Mouse (Mus musculus): Measurements from ENCODE around the gene Kif6. TPM values are rescaled to one million over a fixed set of nuclear protein-coding genes. Genes with fewer than 3 reads are reported as not detected.

Kif6 gene
- polyA plus RNA-seq, 1 experiment from 2014 or later = 0.08 TPM

GRCm38 (mm10) chr17:49703492-49704249, 88.7 kb downstream of the Kif6 start:
- Histone ChIP-seq H3K27me3 (no peaks in the 10 kb centered on the region), H3K4me1 (replicated peaks) (no peaks in the 10 kb centered on the region), H3K27ac (replicated peaks) (no peak overlapping the region), H3K4me3 (replicated peaks) (no peak overlapping the region), H3K9me3 (replicated peaks) (no peaks in the 10 kb centered on the region), H3K9ac (no peak overlapping the region), H3K4me2 (no peak overlapping the region), H3K36me3 (replicated peaks) (no peaks in the 10 kb centered on the region)
- 56% methylated on average over 12 of the region's 12 CpGs for WGBS (ENCODE audit: insufficient replicate concordance)
- no peak for ATAC-seq (ENCODE audit: insufficient read depth)

DNA sequence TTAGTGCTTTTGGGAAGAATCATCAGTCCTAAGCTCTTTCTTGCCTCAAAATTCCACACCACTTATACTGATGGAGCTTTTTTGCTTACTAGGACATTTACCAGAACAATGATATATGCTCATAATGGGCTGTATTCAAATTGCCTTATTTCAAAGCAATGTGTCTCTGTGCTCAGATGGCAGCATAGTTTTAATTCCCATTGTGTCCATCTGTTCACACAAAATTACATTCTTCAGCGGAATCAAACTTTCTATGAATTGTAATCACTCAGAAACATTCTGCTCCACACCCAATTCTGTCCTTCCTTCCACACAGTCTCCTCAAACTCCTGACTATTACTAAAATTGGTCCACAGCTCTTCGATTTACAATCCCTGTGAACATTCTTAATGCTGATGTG, 94.3 kb downstream of the Kif6 start:
- no peak for ATAC-seq (ENCODE audit: insufficient read depth)
- H3K4me1 ChIP-seq (replicated peaks) = no peaks in the 10 kb centered on the region
- no peak overlapping the region for H3K4me3 ChIP-seq (replicated peaks)

DNA sequence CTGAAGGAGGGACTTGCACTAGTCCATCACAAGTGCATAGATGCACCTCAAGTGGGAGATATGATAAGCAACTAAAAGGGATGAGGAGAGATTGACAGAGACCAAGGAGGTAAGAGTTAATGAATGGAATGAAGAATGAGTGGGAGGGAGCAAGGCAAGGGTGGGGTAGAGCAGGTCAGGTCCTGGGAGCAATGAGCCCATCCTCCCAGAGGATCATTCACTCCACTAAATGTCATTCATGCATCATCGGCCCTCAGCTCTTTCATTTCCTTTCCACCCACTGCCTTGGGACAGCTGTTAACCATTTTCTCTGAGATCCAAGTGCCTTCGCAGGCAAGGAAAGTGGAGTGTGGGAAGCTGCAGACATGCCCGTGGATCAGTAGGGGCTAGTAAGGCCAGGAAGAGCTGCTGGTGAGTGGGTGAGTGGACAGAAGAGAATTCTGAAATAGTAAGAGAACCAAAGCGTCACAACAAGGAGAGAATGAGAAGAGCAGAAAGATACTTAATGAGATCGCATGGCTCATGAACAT, 95.2 kb downstream of the Kif6 start:
- Histone ChIP-seq H3K9ac (no peak overlapping the region), H3K4me1 (replicated peaks) (no peaks in the 10 kb centered on the region), H3K4me3 (replicated peaks) (no peak overlapping the region), H3K36me3 (replicated peaks) (no peaks in the 10 kb centered on the region), H3K4me2 (no peak overlapping the region), H3K27ac (replicated peaks) (no peak overlapping the region), H3K9me3 (replicated peaks) (no peaks in the 10 kb centered on the region), H3K27me3 (no peaks in the 10 kb centered on the region)
- WGBS (ENCODE audit: insufficient replicate concordance) = 71% methylated on average over 5 of the region's 5 CpGs
- no peak for ATAC-seq (ENCODE audit: insufficient read depth)

More for the DNA sequence above, 94.3 kb downstream of the Kif6 start:
- H3K9ac ChIP-seq = no peak overlapping the region
- no peak overlapping the region for H3K4me2 ChIP-seq
- H3K9me3 ChIP-seq (replicated peaks) = no peaks in the 10 kb centered on the region
- H3K36me3 ChIP-seq (replicated peaks) = no peaks in the 10 kb centered on the region
- WGBS (ENCODE audit: insufficient replicate concordance) = 45% methylated on average over 2 of the region's 2 CpGs
- no peak overlapping the region for H3K27ac ChIP-seq (replicated peaks)
- H3K27me3 ChIP-seq = no peaks in the 10 kb centered on the region

GRCm38 (mm10) chr17:49726206-49726605, 111.3 kb downstream of the Kif6 start:
- no peaks in the 10 kb centered on the region for H3K9me3 ChIP-seq (replicated peaks)
- 65% methylated on average over 2 of the region's 2 CpGs for WGBS (ENCODE audit: insufficient replicate concordance)
- H3K4me2 ChIP-seq = no peak overlapping the region
- no peak overlapping the region for H3K4me3 ChIP-seq (replicated peaks)
- H3K4me1 ChIP-seq (replicated peaks) = no peaks in the 10 kb centered on the region
- H3K36me3 ChIP-seq (replicated peaks) = no peaks in the 10 kb centered on the region
- H3K27me3 ChIP-seq = no peaks in the 10 kb centered on the region
- no peak overlapping the region for H3K27ac ChIP-seq (replicated peaks)
- no peak for ATAC-seq (ENCODE audit: insufficient read depth)
- H3K9ac ChIP-seq = no peak overlapping the region

GRCm38 (mm10) chr17:49726976-49727375, 112.0 kb downstream of the Kif6 start:
- no peak for ATAC-seq (ENCODE audit: insufficient read depth)
- no peaks in the 10 kb centered on the region for H3K36me3 ChIP-seq (replicated peaks)
- H3K4me1 ChIP-seq (replicated peaks) = no peaks in the 10 kb centered on the region
- no peak overlapping the region for H3K4me3 ChIP-seq (replicated peaks)
- H3K27me3 ChIP-seq = no peaks in the 10 kb centered on the region
- H3K27ac ChIP-seq (replicated peaks) = no peak overlapping the region
- H3K9ac ChIP-seq = no peak overlapping the region
- H3K9me3 ChIP-seq (replicated peaks) = no peaks in the 10 kb centered on the region
- H3K4me2 ChIP-seq = no peak overlapping the region
- 64% methylated on average over 4 of the region's 4 CpGs for WGBS (ENCODE audit: insufficient replicate concordance)

DNA sequence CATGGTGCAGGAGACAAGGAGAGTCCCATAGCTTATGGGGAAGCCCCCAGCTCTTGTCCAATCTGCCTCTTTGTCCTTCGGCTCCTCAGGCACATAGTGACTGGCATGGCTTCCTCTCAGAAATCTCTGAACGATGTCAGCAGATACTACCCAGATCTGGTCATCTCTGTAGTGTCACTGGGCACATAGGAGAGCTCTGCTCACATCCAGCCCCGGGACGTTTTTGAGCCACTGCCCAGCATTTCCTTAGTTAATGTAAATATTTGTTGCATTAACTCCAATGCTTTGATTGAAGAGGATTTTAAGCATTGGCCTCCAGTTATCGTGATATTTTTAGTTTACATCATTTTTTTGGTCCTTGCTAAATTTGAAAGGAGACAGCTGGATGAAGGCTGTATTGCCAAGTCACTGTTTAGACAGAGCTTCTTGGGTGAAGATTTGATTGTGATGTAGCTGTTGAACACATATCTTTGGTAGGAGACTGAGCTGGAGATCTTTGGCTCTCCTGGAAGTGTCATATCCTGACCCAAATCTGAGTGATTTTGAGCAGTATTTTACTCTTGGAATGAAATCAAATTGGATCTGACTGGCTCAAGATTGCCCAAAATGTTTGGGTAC, 112.6 kb downstream of the Kif6 start:
- Histone ChIP-seq H3K36me3 (replicated peaks) (no peaks in the 10 kb centered on the region), H3K9ac (no peak overlapping the region), H3K27me3 (no peaks in the 10 kb centered on the region), H3K4me1 (replicated peaks) (no peaks in the 10 kb centered on the region), H3K4me3 (replicated peaks) (no peak overlapping the region), H3K27ac (replicated peaks) (no peak overlapping the region), H3K4me2 (no peak overlapping the region), H3K9me3 (replicated peaks) (no peaks in the 10 kb centered on the region)
- no peak for ATAC-seq (ENCODE audit: insufficient read depth)
- 54% methylated on average over 5 of the region's 5 CpGs for WGBS (ENCODE audit: insufficient replicate concordance)

DNA sequence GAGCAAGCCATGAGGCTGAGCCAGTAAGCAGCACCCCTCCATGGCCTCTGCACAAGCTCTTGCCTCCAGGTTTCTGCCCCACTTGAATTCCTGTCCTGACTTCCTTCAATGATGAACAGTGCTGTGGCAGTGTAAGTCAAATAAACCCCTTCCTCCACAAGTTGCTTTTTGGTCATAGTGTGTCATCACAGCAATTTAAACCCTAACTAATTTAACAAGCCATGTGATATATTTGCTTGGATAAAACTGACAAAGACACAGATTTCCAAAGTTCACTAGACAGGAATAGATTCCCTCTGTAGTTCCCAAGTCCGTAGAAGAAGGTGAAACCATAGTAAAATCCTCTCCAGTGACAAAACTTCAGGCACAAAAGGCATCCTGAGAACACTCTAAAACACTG, 114.9 kb downstream of the Kif6 start:
- no peaks in the 10 kb centered on the region for H3K4me1 ChIP-seq (replicated peaks)
- H3K9me3 ChIP-seq (replicated peaks) = no peaks in the 10 kb centered on the region
- H3K9ac ChIP-seq = no peak overlapping the region
- no peak for ATAC-seq (ENCODE audit: insufficient read depth)
- no peak overlapping the region for H3K4me3 ChIP-seq (replicated peaks)
- no peak overlapping the region for H3K4me2 ChIP-seq
- no peaks in the 10 kb centered on the region for H3K27me3 ChIP-seq
- H3K36me3 ChIP-seq (replicated peaks) = no peaks in the 10 kb centered on the region
- 34% methylated on average over 1 of the region's 1 CpGs for WGBS (ENCODE audit: insufficient replicate concordance)
- H3K27ac ChIP-seq (replicated peaks) = no peak overlapping the region

DNA sequence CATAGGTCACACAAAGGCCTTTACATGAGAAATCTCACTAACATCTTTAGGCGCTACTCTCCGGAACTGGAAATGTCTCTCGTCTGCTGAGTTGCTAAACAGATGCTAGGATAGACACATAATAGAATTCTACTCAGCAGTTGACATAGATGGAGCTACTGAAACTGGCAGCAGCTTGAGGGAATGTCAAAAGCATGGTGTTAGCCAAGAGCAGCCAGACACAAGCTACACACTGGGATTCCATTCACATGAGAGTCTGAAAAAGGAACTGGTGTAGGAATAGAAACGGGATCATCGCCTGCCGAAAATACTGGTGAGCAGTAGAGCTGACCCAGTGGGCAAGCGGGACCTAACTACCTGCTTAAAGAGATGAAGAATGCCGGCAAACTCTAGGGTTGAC, 117.8 kb downstream of the Kif6 start:
- WGBS (ENCODE audit: insufficient replicate concordance) = 73% methylated on average over 8 of the region's 8 CpGs
- Histone ChIP-seq H3K36me3 (replicated peaks) (no peaks in the 10 kb centered on the region), H3K27ac (replicated peaks) (no peak overlapping the region), H3K4me1 (replicated peaks) (no peaks in the 10 kb centered on the region), H3K27me3 (no peaks in the 10 kb centered on the region), H3K9me3 (replicated peaks) (no peaks in the 10 kb centered on the region), H3K9ac (no peak overlapping the region), H3K4me3 (replicated peaks) (no peak overlapping the region), H3K4me2 (no peak overlapping the region)
- ATAC-seq (ENCODE audit: insufficient read depth) = no peak

DNA sequence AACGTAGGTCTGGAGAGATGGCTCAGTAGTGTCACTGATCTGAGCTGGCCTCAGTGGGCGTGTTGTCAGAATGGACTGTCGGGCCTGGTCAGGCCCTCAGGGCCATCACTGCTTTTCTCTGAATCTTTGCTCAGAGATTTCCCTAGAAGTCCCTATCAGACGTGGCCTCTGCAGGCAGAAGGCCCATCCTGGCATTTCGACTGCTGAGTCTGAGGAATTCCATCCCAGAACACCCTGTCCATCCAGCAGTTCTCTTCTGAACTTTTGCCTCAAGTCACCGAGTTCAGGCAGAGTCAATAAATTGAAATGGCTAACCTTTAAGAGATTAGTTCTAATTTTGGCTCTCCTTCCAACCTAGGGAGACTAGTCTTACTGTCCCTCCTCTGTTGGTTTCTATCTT, 119.1 kb downstream of the Kif6 start:
- H3K27ac ChIP-seq (replicated peaks) = no peak overlapping the region
- no peaks in the 10 kb centered on the region for H3K36me3 ChIP-seq (replicated peaks)
- H3K4me1 ChIP-seq (replicated peaks) = no peaks in the 10 kb centered on the region
- no peak for ATAC-seq (ENCODE audit: insufficient read depth)
- H3K4me2 ChIP-seq = no peak overlapping the region
- no peak overlapping the region for H3K4me3 ChIP-seq (replicated peaks)
- H3K9me3 ChIP-seq (replicated peaks) = no peaks in the 10 kb centered on the region
- no peak overlapping the region for H3K9ac ChIP-seq
- H3K27me3 ChIP-seq = no peaks in the 10 kb centered on the region
- WGBS (ENCODE audit: insufficient replicate concordance) = 59% methylated on average over 6 of the region's 6 CpGs

DNA sequence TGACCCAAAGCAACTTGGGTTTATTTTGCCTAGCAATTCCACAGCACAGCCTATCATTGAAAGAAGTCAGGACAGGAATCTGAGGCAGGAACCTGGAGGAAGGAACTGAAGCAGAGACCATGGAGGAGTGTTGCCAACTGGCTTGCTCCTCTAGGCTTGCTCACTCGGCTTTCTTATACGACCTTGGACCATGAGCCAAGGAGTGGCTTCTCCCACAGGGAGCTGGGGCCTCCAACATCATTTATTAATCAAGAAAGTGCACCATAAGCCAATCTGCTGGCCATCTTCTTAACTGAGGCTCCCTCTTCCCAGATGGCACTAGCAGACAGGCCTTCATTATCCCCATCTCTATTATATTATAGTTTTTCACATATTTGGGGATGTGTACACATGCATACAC, 119.8 kb downstream of the Kif6 start:
- H3K4me3 ChIP-seq (replicated peaks) = no peak overlapping the region
- no peak overlapping the region for H3K4me2 ChIP-seq
- no peaks in the 10 kb centered on the region for H3K36me3 ChIP-seq (replicated peaks)
- H3K27ac ChIP-seq (replicated peaks) = no peak overlapping the region
- H3K4me1 ChIP-seq (replicated peaks) = no peaks in the 10 kb centered on the region
- H3K27me3 ChIP-seq = no peaks in the 10 kb centered on the region
- no peak overlapping the region for H3K9ac ChIP-seq
- no peak for ATAC-seq (ENCODE audit: insufficient read depth)
- WGBS (ENCODE audit: insufficient replicate concordance) = 76% methylated on average over 2 of the region's 2 CpGs
- no peaks in the 10 kb centered on the region for H3K9me3 ChIP-seq (replicated peaks)

- no peak overlapping the region for H3K9ac ChIP-seq
- whole genome bisulfite sequencing (ENCODE audit: insufficient replicate concordance) = 61% methylated on average over 3 of the region's 3 CpGs
Observed at GRCm38 (mm10) chr17:49736364-49736763, 121.4 kb downstream of the Kif6 start.

More at GRCm38 (mm10) chr17:49736364-49736763, 121.4 kb downstream of the Kif6 start:
- Histone ChIP-seq H3K27ac (replicated peaks) (no peak overlapping the region), H3K9me3 (replicated peaks) (no peaks in the 10 kb centered on the region), H3K4me3 (replicated peaks) (no peak overlapping the region), H3K27me3 (no peaks in the 10 kb centered on the region), H3K4me2 (no peak overlapping the region), H3K4me1 (replicated peaks) (no peaks in the 10 kb centered on the region), H3K36me3 (replicated peaks) (no peaks in the 10 kb centered on the region)
- ATAC-seq (ENCODE audit: insufficient read depth) = no peak

All from liver, embryonic 15.5 days (tissue).